Mouse (Mus musculus) adrenal gland, postnatal 4 days (tissue): ENCODE measurements around the gene Tmprss4. TPM values are rescaled to one million over a fixed set of nuclear protein-coding genes. Genes with fewer than 3 reads are reported as not detected.
A peak's percentile ranks its signal among the peaks of the same experiment; 100 is the strongest.

Experiments
- DNase-seq, 2 experiments: peaks; one replicate each; pipeline ENCODE4 v3.0.0; 2021 to 2022; ENCODE audit warnings: low spot score in 2 of 2, mixed read lengths in 2 of 2
- long read RNA-seq, 2 experiments: library from polyadenylated mRNA; stranded (forward); transcript quantifications; one replicate each; pipeline ENCODE4 v2.0.0; 2021
- total RNA-seq, 2 experiments: library from RNA; stranded (reverse); gene quantifications; 2 replicates each; pipeline ENCODE4 v1.2.3; 2021

Gene Tmprss4
- under 1 TPM in 1 of 2 experiments, not detected in 1; 0.50 TPM for total RNA-seq
- long read RNA-seq, experiment 1 = 0 reads
- long read RNA-seq, experiment 2 = 0 reads

DNA sequence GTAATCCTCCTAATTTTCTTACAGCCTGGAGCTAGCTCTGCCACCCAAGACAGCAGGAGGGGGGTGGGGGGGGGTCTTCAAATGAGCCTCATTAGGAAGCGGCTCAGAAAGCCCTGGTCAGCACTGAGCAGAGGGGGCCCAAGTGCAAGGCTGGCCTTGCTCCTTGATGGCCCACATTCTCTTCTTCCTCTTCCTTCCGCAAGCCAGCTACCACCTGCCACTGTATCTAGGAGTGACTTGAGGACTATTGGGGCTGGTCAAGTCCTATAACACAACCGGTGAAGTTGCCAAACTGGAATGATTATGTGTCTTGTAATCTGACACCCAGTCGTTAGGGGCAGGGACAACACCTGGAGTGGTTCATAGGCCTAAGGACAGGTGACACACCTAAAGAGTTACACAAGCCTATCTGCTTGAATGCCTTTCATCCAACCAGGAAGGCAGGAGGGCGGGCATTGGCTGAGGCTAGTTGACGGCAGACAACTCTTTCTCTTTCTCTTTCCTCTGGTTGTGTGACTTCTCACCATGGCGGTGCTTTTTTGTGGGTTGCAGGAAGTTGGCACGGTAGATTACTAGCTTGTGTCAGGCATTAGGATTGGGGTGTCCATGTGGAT, at the start of gene Tmprss4:
Gene Tmprss4 (minus strand): TSS at position 296 of the 614 bp plus-strand sequence.
- no peak for DNase-seq

DNA sequence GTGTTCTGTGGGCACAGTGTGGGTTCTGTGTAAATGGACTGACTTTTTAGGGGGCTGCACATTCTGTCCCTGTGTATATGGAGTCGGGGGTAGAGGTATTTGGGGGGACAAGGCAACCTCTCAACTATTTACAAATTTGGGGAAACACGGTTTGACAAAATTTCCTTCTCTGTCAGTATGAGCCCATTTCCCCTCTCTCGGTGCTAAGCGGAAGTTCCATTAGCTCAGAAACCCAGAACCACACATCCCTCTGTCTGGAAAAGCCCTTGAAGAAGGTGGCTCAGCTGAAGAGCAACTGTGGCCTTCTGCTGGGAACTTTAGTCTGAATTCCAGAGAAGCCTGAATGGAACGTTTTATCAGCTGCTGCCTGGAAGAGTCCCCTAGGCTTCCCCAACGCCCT, 48.5 kb upstream of the Tmprss4 start:
- no peak for DNase-seq

DNA sequence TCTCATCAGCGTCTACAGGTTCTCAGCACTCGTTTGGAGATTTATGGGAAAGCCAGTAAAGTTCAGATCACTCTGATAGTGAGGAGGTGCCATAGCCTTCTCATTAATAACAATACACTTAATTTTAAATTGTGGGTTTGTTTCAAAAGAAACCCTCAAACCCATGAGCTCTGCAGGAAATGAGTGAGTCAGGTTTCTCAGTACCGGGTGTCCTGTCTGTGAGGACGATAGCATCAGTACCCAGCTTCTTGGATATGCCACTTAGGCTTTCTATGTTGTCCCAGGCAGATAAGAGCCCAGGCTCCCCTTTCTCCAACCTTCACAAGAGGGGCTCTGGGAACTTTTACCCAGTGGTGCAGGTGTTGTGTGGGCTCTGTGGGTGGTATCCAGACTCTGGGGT, 48.1 kb upstream of the Tmprss4 start:
- DNase-seq = no peak

GRCm38 (mm10) chr9:45251281-45251680, 47.4 kb upstream of the Tmprss4 start:
- DNase-seq = no peak

- DNase-seq = no peak
Observed at GRCm38 (mm10) chr9:45250306-45250705, 46.4 kb upstream of the Tmprss4 start.

DNA sequence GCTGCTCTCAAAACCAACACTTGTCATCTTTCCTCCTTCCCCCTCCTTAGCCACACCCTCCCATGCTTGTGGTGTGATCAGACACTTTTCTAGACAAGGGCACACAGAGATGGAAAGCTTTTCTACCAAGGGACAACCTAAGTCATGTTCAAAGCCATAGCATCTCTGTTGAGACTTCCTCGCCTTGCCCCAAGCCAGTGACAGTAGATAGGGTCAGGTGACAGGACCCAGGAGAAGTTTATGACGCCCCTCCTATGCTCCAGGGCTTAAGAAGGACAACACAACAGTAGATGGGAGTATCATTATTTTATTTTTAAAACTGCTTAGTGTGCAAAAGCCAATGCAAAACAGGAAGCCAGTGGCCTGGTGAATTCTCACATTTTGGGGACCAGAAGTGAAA, 43.6 kb upstream of the Tmprss4 start:
- DNase-seq = no peak

GRCm38 (mm10) chr9:45246060-45246459, 42.2 kb upstream of the Tmprss4 start:
- DNase-seq = no peak

DNA sequence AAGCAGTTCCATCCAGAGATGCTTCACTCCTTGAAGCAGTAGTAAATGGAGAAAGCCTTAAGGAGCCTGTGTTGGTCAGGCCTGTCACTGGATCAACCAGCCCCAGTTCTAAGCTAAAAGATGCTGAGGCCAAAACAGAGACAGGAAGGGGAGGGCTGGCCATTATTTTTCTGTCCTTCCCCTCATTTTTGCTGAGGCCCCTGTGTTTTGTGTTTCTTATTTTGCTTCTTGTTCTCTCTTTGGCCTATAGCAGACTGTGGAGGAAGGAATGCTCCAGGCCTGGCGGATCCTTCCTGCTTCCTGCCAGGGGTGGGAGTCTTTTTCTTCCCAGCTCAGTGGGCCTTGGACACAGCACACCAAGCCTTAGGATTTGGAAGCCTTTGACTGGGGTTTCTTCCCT, 41.5 kb upstream of the Tmprss4 start:
- no peak for DNase-seq

- no peak for DNase-seq
Observed at GRCm38 (mm10) chr9:45241397-45241796, 37.5 kb upstream of the Tmprss4 start.

- DNase-seq = no peak
Observed at GRCm38 (mm10) chr9:45236744-45237143, 32.9 kb upstream of the Tmprss4 start.

DNA sequence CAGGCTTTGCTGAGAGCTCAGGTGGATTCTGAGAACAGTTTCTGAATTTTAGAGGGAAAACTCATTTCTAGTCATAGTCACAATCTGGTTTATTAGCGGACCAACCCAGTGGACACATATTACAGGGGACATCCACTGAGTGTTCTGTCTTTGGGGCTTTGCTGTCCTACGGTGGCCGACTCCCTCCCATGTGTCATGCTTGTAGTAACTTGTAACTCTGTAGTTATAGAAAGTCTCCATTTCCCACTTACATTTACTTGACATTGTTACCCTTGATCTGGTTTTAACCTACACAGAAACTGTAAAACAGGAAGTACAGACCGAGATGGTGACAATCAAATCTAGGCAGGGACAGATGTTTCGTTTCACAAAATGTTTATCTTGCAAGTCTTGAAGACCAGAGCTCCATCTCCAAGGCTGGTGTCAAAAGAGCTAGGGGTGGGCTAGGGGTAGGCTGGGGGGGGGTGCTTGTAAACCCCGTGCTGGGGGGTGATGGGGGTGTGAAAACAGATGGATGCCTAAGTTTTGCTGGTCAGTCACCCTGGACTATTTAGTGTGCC, 31.9 kb upstream of the Tmprss4 start:
- DNase-seq = no peak

DNA sequence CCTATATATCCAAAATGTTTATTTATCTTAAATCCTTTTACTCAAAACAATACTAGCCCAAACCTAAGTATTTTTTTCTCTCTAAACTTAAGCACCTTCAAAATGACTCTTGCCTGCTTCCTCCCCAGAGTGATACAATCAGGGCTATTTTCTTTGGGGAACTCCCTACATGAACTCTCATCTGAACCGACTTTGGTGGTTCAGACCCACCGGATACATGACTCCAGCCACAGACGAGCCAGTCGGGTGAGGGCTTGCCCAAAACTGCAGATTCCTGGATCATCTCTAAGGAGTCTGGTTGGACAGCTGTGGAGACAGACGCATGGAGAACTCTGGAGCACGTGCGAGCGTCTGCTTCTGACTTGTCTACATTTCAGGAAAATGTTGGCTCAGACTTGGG, 25.5 kb upstream of the Tmprss4 start:
- no peak for DNase-seq

GRCm38 (mm10) chr9:45221567-45221966, 17.7 kb upstream of the Tmprss4 start:
- DNase-seq = peak; percentile 78 to 80

DNA sequence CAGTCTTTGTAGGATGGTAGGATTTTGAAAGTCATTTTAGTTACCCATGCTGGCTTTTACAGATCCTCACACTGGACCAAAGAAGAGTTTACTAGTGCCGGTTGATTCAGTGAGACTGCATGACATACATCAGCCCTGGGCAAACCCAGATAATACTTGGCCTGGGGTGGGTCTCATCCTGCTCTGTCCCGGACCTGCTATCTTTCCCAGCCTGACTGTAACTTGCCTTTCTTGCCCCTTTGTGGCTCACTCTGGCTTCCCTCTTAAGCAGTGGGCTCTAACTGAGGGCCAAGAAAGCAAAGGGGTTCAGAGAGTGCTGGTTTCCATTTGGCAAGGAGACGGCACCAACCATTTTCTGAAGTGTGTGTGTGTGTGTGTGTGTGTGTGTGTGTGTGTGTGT, 15.8 kb upstream of the Tmprss4 start:
- no peak for DNase-seq

- no peak for DNase-seq
Observed at GRCm38 (mm10) chr9:45215526-45216179, 11.8 kb upstream of the Tmprss4 start.

GRCm38 (mm10) chr9:45212001-45212400, 8.1 kb upstream of the Tmprss4 start:
- DNase-seq = no peak

GRCm38 (mm10) chr9:45207015-45207743, 3.3 kb upstream of the Tmprss4 start:
- no peak for DNase-seq

- DNase-seq = no peak
Observed at GRCm38 (mm10) chr9:45206121-45206520, 2.2 kb upstream of the Tmprss4 start.

DNA sequence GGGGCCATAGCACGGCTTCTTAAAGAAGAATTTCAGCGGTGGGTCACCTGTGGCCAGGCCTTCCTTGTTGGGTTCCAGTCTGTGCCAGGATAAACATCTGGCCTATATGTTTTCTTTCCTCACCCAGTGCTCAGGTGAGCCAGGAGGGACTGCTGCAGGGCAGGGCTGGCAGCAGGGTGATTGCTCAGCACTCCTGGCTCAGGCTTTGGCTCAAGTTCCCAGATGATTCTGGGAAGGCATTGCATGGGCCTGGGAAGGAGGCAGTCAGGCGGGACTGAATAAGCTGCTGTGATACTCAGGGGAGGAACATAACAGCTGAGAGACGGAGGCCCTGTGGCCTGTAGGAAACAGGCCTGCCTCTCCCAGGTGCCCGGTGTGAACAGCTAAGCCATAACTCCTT, 1.3 kb upstream of the Tmprss4 start:
- no peak for DNase-seq

DNA sequence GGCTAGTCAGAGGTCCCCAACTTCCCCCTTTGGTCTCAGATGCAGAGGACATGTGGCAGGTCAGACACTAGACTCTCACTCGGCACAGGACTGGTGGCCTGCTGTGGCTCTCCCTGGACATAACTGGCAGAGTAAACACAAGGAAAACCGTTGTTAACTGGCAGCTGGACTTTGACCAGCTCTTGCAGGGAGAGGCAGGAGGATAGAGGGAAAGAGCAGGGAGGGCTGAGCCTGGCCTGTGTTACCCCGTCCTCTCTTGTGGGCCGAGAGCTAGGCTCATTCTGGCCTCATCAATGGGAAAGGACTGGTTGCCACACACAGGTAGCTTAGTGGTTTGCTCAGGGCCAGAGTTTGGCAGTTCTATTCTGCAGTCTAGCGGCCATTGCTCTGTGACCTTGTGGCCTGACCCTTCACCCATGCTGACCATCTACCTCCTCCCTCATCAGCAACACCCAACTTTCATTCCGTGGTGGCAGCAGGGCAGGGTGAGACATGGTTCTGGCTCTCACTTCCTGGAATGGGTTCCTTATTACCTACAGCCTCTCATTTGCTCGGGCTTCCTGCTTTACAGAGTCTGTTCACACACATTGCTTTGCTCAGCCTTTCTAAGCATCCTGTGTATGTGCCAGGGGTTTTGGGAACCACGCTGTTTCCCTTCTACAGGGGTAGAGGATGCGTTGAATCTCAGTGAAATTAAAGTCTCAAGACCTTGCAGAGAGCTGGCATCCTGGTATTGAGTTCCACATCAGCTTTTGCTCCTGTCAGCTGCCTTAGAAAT, 1.7 kb downstream of the Tmprss4 start:
- DNase-seq = no peak

GRCm38 (mm10) chr9:45201319-45201947, 2.5 kb downstream of the Tmprss4 start:
- no peak for DNase-seq
